Mouse (Mus musculus) embryonic facial prominence, embryonic 13.5 days (tissue): ENCODE measurements around the gene Ptges2. TPM values are rescaled to one million over a fixed set of nuclear protein-coding genes. Genes with fewer than 3 reads are reported as not detected.

Experiments used
- ATAC-seq: fragments of 200-750 bp; cut with Nextera tagmentation; 2 replicates; pipeline ENCODE4 v1.8.0; 2017; ENCODE audit warnings: low read depth; ENCODE audit not compliant: insufficient number of reproducible peaks, insufficient read depth, low FRiP score, low TSS enrichment
- H3K27ac ChIP-seq: fragments of 300-500 bp; sonication (generic); 2 replicates; pipeline ENCODE4 v1.5.1; 2015; ENCODE audit warnings: moderate library complexity, mild to moderate bottlenecking, inconsistent platforms
- H3K27me3 ChIP-seq: fragments of 300-500 bp; sonication (generic); 2 replicates; pipeline ENCODE4 v1.6.1; 2015; ENCODE audit warnings: mild to moderate bottlenecking, inconsistent platforms
- H3K36me3 ChIP-seq: fragments of 300-500 bp; sonication (generic); 2 replicates; pipeline ENCODE4 v1.6.1; 2015; ENCODE audit warnings: mild to moderate bottlenecking, inconsistent platforms
- H3K4me1 ChIP-seq: fragments of 300-500 bp; sonication (generic); 2 replicates; pipeline ENCODE4 v1.6.1; 2015; ENCODE audit warnings: inconsistent platforms
- H3K4me2 ChIP-seq: fragments of 300-500 bp; sonication (generic); 2 replicates; pipeline ENCODE4 v1.6.1; 2015; ENCODE audit warnings: moderate library complexity, mild to moderate bottlenecking, inconsistent platforms
- H3K4me3 ChIP-seq: fragments of 300-500 bp; sonication (generic); 2 replicates; pipeline ENCODE4 v1.5.1; 2015; ENCODE audit warnings: mild to moderate bottlenecking, inconsistent platforms
- H3K9ac ChIP-seq: fragments of 300-500 bp; sonication (generic); 2 replicates; pipeline ENCODE4 v1.6.1; 2015; ENCODE audit warnings: mild to moderate bottlenecking, inconsistent platforms
- H3K9me3 ChIP-seq: fragments of 300-500 bp; sonication (generic); 2 replicates; pipeline ENCODE4 v1.6.1; 2016; ENCODE audit warnings: inconsistent platforms
- WGBS: fragments of 180-500 bp; shearing (Covaris S2); methylation state at CpG from one replicate; pipeline ENCODE4 v1.1.7; 2015; ENCODE audit warnings: mixed read lengths; 5-methylcytosine and 5-hydroxymethylcytosine counted together
- polyA plus RNA-seq: library from polyadenylated mRNA; unstranded; fragments of >200 nt; fragmentation: Nextera tagmentation; extraction: Ambion mirVana; gene quantifications from 2 replicates; pipeline ENCODE4 v1.2.1, GENCODE M21; 2015

Ptges2 gene
- polyA plus RNA-seq, 1 experiment from 2014 or later, result 30.4 TPM

- 43% methylated on average over 8 of the region's 8 CpGs for WGBS
- ATAC-seq, result peak; percentile 68
- Histone ChIP-seq H3K9ac (peak overlapping the region; percentile 40; the same call in 1 of the 2 replicates), H3K4me2 (peak overlapping the region; percentile 79), H3K4me3 (peak overlapping the region; percentile 12), H3K4me1 (peaks cover 69% of the 10 kb centered on the region), H3K36me3 (0 out of 2 replicates have a peak, but pooled peaks cover 5% of the 10 kb centered on the region), H3K27me3 (no peaks in the 10 kb centered on the region), H3K27ac (peak overlapping the region; percentile 88), H3K9me3 (no peaks in the 10 kb centered on the region)
These were observed 32.6 kb downstream of the Ptges2 start for GRCm38 (mm10) chr2:32428262-32428722.

- Histone ChIP-seq H3K4me1 (peaks cover 58% of the 10 kb centered on the region), H3K27ac (peak overlapping the region; percentile 88), H3K4me2 (peak overlapping the region; percentile 79), H3K36me3 (0 out of 2 replicates have a peak, but pooled peaks cover 5% of the 10 kb centered on the region), H3K4me3 (0 out of 2 replicates have a peak overlapping the region, but pooled peaks have one; percentile 52), H3K27me3 (no peaks in the 10 kb centered on the region), H3K9me3 (no peaks in the 10 kb centered on the region), H3K9ac (0 out of 2 replicates have a peak overlapping the region, but pooled peaks have one; percentile 11)
- 74% methylated on average over 4 of the region's 4 CpGs for WGBS
- ATAC-seq, result no peak
These were observed 33.7 kb downstream of the Ptges2 start for GRCm38 (mm10) chr2:32429215-32429891.

- Histone ChIP-seq H3K4me1 (peaks cover 45% of the 10 kb centered on the region), H3K4me3 (peak overlapping the region; percentile 52), H3K9me3 (no peaks in the 10 kb centered on the region), H3K36me3 (0 out of 2 replicates have a peak, but pooled peaks cover 5% of the 10 kb centered on the region), H3K9ac (peak overlapping the region; percentile 77), H3K27ac (peak overlapping the region; percentile 85), H3K27me3 (no peaks in the 10 kb centered on the region), H3K4me2 (peak overlapping the region; percentile 79)
- 6% methylated on average over 18 of the region's 18 CpGs for WGBS
- peak; percentile 84 for ATAC-seq
These were observed 35.3 kb downstream of the Ptges2 start for GRCm38 (mm10) chr2:32430701-32431676.

GRCm38 (mm10) chr2:32436686-32437372 lies 41.1 kb downstream of the Ptges2 start:
- no peaks in the 10 kb centered on the region for H3K27me3 ChIP-seq
- H3K27ac ChIP-seq, result peak overlapping the region; percentile 35
- WGBS, result 70% methylated on average over 3 of the region's 3 CpGs
- H3K9ac ChIP-seq, result 0 out of 2 replicates have a peak overlapping the region, but pooled peaks have one; percentile 0
- H3K4me2 ChIP-seq, result no peak overlapping the region
- H3K9me3 ChIP-seq, result no peaks in the 10 kb centered on the region
- H3K4me1 ChIP-seq, result peaks cover 38% of the 10 kb centered on the region
- no peak overlapping the region for H3K4me3 ChIP-seq
- ATAC-seq, result no peak
- H3K36me3 ChIP-seq, result no peaks in the 10 kb centered on the region

GRCm38 (mm10) chr2:32437612-32438166 lies 42.0 kb downstream of the Ptges2 start:
- WGBS, result 59% methylated on average over 2 of the region's 2 CpGs
- H3K4me2 ChIP-seq, result no peak overlapping the region
- no peak for ATAC-seq
- 0 out of 2 replicates have a peak overlapping the region, but pooled peaks have one; percentile 11 for H3K9ac ChIP-seq
- peak overlapping the region; percentile 24; the same call in 1 of the 2 replicates for H3K27ac ChIP-seq
- H3K4me1 ChIP-seq, result peaks cover 38% of the 10 kb centered on the region
- no peaks in the 10 kb centered on the region for H3K9me3 ChIP-seq
- no peaks in the 10 kb centered on the region for H3K36me3 ChIP-seq
- no peak overlapping the region for H3K4me3 ChIP-seq
- no peaks in the 10 kb centered on the region for H3K27me3 ChIP-seq

- Histone ChIP-seq H3K4me3 (no peak overlapping the region), H3K9me3 (no peaks in the 10 kb centered on the region), H3K4me1 (peaks cover 38% of the 10 kb centered on the region), H3K9ac (no peak overlapping the region), H3K4me2 (no peak overlapping the region), H3K36me3 (no peaks in the 10 kb centered on the region), H3K27ac (no peak overlapping the region), H3K27me3 (no peaks in the 10 kb centered on the region)
- WGBS, result 82% methylated on average over 3 of the region's 3 CpGs
- ATAC-seq, result no peak
These were observed 43.0 kb downstream of the Ptges2 start for GRCm38 (mm10) chr2:32438733-32439132.

- no peak overlapping the region for H3K4me3 ChIP-seq
- H3K27me3 ChIP-seq, result no peaks in the 10 kb centered on the region
- ATAC-seq, result no peak
- H3K4me2 ChIP-seq, result no peak overlapping the region
- H3K9me3 ChIP-seq, result no peaks in the 10 kb centered on the region
- no peak overlapping the region for H3K27ac ChIP-seq
- 32% methylated on average over 6 of the region's 6 CpGs for WGBS
- no peaks in the 10 kb centered on the region for H3K36me3 ChIP-seq
- peaks cover 38% of the 10 kb centered on the region for H3K4me1 ChIP-seq
- H3K9ac ChIP-seq, result no peak overlapping the region
These were observed 43.5 kb downstream of the Ptges2 start for GRCm38 (mm10) chr2:32439177-32439576.

GRCm38 (mm10) chr2:32440164-32440563 lies 44.5 kb downstream of the Ptges2 start:
- Histone ChIP-seq H3K27ac (no peak overlapping the region), H3K9ac (no peak overlapping the region)

GRCm38 (mm10) chr2:32440632-32441031 lies 44.9 kb downstream of the Ptges2 start:
- Histone ChIP-seq H3K27ac (peak overlapping the region; percentile 51; the same call in 1 of the 2 replicates), H3K4me2 (no peak overlapping the region), H3K9ac (no peak overlapping the region), H3K4me1 (peaks cover 41% of the 10 kb centered on the region), H3K27me3 (no peaks in the 10 kb centered on the region), H3K4me3 (no peak overlapping the region), H3K9me3 (no peaks in the 10 kb centered on the region), H3K36me3 (0 out of 2 replicates have a peak, but pooled peaks cover 6% of the 10 kb centered on the region)
- WGBS, result 75% methylated on average over 1 of the region's 1 CpGs
- ATAC-seq, result no peak

More at GRCm38 (mm10) chr2:32440164-32440563, 44.5 kb downstream of the Ptges2 start:
- no peaks in the 10 kb centered on the region for H3K27me3 ChIP-seq
- peaks cover 38% of the 10 kb centered on the region for H3K4me1 ChIP-seq
- no peak overlapping the region for H3K4me3 ChIP-seq
- H3K9me3 ChIP-seq, result no peaks in the 10 kb centered on the region
- H3K4me2 ChIP-seq, result no peak overlapping the region
- 67% methylated on average over 2 of the region's 2 CpGs for WGBS
- ATAC-seq, result no peak
- 0 out of 2 replicates have a peak, but pooled peaks cover 4% of the 10 kb centered on the region for H3K36me3 ChIP-seq

GRCm38 (mm10) chr2:32441550-32441949 lies 45.9 kb downstream of the Ptges2 start:
- no peaks in the 10 kb centered on the region for H3K27me3 ChIP-seq
- H3K9me3 ChIP-seq, result no peaks in the 10 kb centered on the region
- no peak overlapping the region for H3K4me2 ChIP-seq
- H3K27ac ChIP-seq, result no peak overlapping the region
- no peak overlapping the region for H3K9ac ChIP-seq
- H3K36me3 ChIP-seq, result 0 out of 2 replicates have a peak, but pooled peaks cover 6% of the 10 kb centered on the region
- no peak overlapping the region for H3K4me3 ChIP-seq
- H3K4me1 ChIP-seq, result peaks cover 41% of the 10 kb centered on the region
- 86% methylated on average over 2 of the region's 2 CpGs for WGBS
- ATAC-seq, result no peak
